Mouse (Mus musculus) midbrain, embryonic 13.5 days (tissue): ENCODE data around the gene Lypd6b. TPM values are rescaled to one million over a fixed set of nuclear protein-coding genes. Genes with fewer than 3 reads are reported as not detected.
A peak's percentile ranks its signal among the peaks of the same experiment; 100 is the strongest.

Source experiments
- ATAC-seq: fragments of 200-750 bp; cut with Nextera tagmentation; 2 replicates; pipeline ENCODE4 v1.8.0; 2017; ENCODE audit warnings: mild to moderate bottlenecking, moderate TSS enrichment, moderate library complexity
- H3K27ac ChIP-seq: fragments of 300-500 bp; sonication (generic); 2 replicates; pipeline ENCODE4 v1.5.1; 2015; ENCODE audit warnings: inconsistent platforms, mild to moderate bottlenecking, moderate library complexity
- H3K27me3 ChIP-seq: fragments of 300-500 bp; sonication (generic); 2 replicates; pipeline ENCODE4 v1.6.1; 2015; ENCODE audit warnings: mild to moderate bottlenecking, inconsistent platforms
- H3K36me3 ChIP-seq: fragments of 300-500 bp; sonication (generic); 2 replicates; pipeline ENCODE4 v1.6.1; 2015; ENCODE audit warnings: mild to moderate bottlenecking, inconsistent platforms
- H3K4me1 ChIP-seq: fragments of 300-500 bp; sonication (generic); replicated peaks from 2 replicates; pipeline ENCODE4 v1.6.1; 2015; ENCODE audit warnings: inconsistent platforms
- H3K4me2 ChIP-seq: fragments of 300-500 bp; sonication (generic); replicated peaks from 2 replicates; pipeline ENCODE4 v1.6.1; 2015; ENCODE audit warnings: moderate library complexity, mild to moderate bottlenecking, inconsistent platforms
- H3K4me3 ChIP-seq: fragments of 300-500 bp; sonication (generic); replicated peaks from 2 replicates; pipeline ENCODE4 v1.5.1; 2015; ENCODE audit warnings: mild to moderate bottlenecking, inconsistent platforms
- H3K9ac ChIP-seq: fragments of 300-500 bp; sonication (generic); replicated peaks from 2 replicates; pipeline ENCODE4 v1.6.1; 2015; ENCODE audit warnings: mild to moderate bottlenecking, inconsistent platforms
- H3K9me3 ChIP-seq: fragments of 300-500 bp; sonication (generic); 2 replicates; pipeline ENCODE4 v1.6.1; 2016; ENCODE audit warnings: mild to moderate bottlenecking, inconsistent platforms
- WGBS: fragments of 180-500 bp; shearing (Covaris S2); methylation state at CpG from one replicate; pipeline ENCODE4 v1.1.7; 2015; 5-methylcytosine and 5-hydroxymethylcytosine counted together
- polyA plus RNA-seq: library from polyadenylated mRNA; unstranded; fragments of >200 nt; fragmentation: Nextera tagmentation; extraction: Ambion mirVana; gene quantifications from 2 replicates; pipeline ENCODE4 v1.2.1, GENCODE M21; 2015

The Lypd6b gene
- polyA plus RNA-seq, 1 experiment from 2014 or later: 3.3 TPM

DNA sequence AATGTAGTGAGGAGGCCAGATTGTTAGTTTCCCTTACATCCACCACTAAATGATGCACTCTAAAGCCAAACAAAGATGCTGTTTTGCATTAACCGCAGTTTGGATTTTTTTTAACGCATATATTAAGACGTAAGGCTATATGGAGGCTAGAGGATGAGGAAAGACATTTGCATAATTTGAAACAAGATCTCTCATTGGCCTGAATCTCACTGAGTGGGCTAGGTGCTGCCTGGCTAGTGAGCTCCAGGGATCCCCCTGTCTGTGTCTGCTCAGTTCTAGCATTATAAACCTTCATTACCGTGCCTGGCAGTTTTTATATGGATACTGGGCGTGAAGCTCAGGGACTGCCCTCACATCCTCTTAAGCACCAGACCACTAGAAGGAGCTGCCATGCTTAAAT is 138.7 kb downstream of the Lypd6b start:
- no peak for ATAC-seq

DNA sequence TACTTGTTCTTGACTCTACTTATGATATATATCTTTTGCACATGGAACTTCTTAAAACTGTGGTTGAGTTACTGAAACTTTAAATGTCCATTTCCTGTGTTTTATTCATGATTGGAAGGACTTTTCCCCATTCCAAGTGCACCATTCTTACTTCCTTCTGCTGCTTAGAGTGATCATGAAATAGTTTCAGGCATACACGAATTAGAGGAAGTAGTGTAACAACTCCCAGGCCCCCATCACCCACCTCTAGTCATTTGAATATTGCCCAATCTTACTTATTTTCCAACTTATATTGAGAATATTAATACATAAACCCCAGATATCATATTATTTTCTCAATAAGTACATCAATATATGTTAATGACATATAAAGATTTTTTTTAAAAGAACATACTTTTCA is 139.9 kb downstream of the Lypd6b start:
- Histone ChIP-seq H3K36me3 (no peaks in the 10 kb centered on the region), H3K4me2 (no peak overlapping the region), H3K9ac (no peak overlapping the region), H3K27me3 (no peaks in the 10 kb centered on the region), H3K9me3 (no peaks in the 10 kb centered on the region), H3K4me3 (no peak overlapping the region), H3K4me1 (no peaks in the 10 kb centered on the region), H3K27ac (no peak overlapping the region)
- WGBS: 80% methylated on average over 1 of the region's 1 CpGs
- ATAC-seq: no peak

More for the DNA sequence above, 138.7 kb downstream of the Lypd6b start:
- Histone ChIP-seq H3K9ac (no peak overlapping the region), H3K36me3 (no peaks in the 10 kb centered on the region), H3K4me2 (no peak overlapping the region), H3K27me3 (no peaks in the 10 kb centered on the region), H3K27ac (no peak overlapping the region), H3K4me1 (no peaks in the 10 kb centered on the region), H3K4me3 (no peak overlapping the region), H3K9me3 (no peaks in the 10 kb centered on the region)
- WGBS: 71% methylated on average over 5 of the region's 5 CpGs

DNA sequence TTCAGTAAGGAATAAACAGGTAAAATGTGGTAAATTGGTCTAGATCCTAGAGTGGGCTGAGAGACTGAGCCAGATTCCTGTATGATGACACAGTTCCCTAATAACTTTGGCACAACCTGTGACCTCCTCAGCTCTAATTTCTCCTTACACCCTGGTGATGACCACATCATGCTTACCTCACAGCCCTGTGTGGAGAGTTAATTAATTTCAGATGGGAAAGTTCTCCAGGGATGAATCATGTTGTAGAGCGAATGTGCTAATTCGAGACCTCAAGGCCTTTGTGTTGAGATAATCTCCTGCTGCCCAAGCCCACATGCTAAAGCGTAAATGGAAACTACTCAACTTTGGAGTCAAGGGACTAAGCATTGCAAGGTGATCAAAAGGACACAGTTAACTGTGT is 142.4 kb downstream of the Lypd6b start:
- Histone ChIP-seq H3K9ac (no peak overlapping the region), H3K36me3 (no peaks in the 10 kb centered on the region), H3K9me3 (no peaks in the 10 kb centered on the region), H3K4me3 (no peak overlapping the region), H3K27ac (no peak overlapping the region), H3K4me1 (no peaks in the 10 kb centered on the region), H3K27me3 (no peaks in the 10 kb centered on the region), H3K4me2 (no peak overlapping the region)
- 78% methylated on average over 3 of the region's 3 CpGs for WGBS
- ATAC-seq: no peak

DNA sequence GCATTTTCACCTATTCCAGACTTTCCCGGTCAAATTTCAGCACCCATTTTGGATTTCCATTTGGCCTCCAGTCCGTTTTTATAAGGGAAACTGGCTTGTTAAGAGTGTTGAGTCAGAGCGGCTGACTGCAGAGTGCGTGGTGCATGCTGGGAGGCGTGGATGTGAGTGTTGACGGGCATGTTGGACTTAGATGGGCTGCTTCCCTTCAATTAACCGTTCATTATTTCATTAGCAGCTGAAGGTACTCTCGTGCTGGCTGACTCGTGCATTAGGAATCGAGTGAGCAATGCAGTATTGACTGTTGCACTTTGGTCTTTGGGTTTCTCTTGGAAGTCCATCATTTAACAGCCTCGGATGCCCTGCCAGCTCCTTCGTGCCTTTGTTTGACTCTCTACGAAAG is 150.1 kb downstream of the Lypd6b start:
- Histone ChIP-seq H3K27ac (no peak overlapping the region), H3K9ac (no peak overlapping the region), H3K36me3 (no peaks in the 10 kb centered on the region), H3K4me2 (no peak overlapping the region), H3K27me3 (no peaks in the 10 kb centered on the region), H3K4me1 (no peaks in the 10 kb centered on the region), H3K4me3 (no peak overlapping the region), H3K9me3 (no peaks in the 10 kb centered on the region)
- ATAC-seq: no peak
- whole genome bisulfite sequencing: 81% methylated on average over 13 of the region's 13 CpGs

DNA sequence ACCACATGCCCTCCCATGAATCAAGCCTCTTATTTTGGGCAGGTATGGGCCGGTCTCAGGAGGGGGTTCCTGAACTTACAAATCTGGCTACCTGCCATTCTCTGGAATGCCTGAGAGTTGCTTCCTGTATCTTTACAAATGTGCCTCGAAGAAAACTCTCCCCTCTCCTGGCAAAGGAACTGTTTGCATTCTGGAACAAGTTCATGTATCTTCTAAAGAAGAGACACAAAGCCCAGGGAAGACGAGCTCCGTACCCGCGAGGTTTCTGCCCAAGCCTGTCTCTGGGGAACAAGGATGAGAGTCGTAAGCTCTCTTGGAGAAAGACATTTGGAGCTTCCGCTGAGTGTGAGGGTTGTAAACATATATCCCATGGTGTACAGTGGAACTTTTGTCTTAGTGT is 150.8 kb downstream of the Lypd6b start:
- Histone ChIP-seq H3K27me3 (no peaks in the 10 kb centered on the region), H3K4me3 (no peak overlapping the region), H3K36me3 (no peaks in the 10 kb centered on the region), H3K27ac (no peak overlapping the region), H3K9me3 (no peaks in the 10 kb centered on the region), H3K4me2 (no peak overlapping the region), H3K4me1 (no peaks in the 10 kb centered on the region), H3K9ac (no peak overlapping the region)
- no peak for ATAC-seq
- WGBS: 91% methylated on average over 8 of the region's 8 CpGs

DNA sequence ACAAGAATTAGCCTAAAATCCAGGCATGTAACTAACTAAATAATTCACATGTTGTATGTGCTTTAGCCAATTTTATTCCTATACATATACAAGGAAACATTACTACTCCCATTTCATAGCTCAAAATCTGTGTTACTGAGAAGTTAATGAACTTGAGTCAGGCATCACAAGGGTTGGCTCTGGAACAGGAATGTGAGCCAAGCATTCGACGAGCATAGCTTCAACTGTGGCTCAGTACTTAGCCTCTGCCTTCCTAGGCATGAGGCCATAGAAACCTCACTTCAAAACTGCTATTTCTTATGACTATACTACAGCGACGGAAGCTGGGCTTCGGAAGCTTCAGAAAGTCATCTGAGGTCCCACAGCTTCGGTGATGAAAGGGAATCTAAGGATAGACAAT is 152.9 kb downstream of the Lypd6b start:
- 88% methylated on average over 6 of the region's 6 CpGs for WGBS
- no peaks in the 10 kb centered on the region for H3K36me3 ChIP-seq
- no peaks in the 10 kb centered on the region for H3K4me1 ChIP-seq
- no peak overlapping the region for H3K4me2 ChIP-seq
- H3K27me3 ChIP-seq: no peaks in the 10 kb centered on the region
- no peaks in the 10 kb centered on the region for H3K9me3 ChIP-seq
- no peak overlapping the region for H3K27ac ChIP-seq
- ATAC-seq: no peak
- H3K4me3 ChIP-seq: no peak overlapping the region
- no peak overlapping the region for H3K9ac ChIP-seq

DNA sequence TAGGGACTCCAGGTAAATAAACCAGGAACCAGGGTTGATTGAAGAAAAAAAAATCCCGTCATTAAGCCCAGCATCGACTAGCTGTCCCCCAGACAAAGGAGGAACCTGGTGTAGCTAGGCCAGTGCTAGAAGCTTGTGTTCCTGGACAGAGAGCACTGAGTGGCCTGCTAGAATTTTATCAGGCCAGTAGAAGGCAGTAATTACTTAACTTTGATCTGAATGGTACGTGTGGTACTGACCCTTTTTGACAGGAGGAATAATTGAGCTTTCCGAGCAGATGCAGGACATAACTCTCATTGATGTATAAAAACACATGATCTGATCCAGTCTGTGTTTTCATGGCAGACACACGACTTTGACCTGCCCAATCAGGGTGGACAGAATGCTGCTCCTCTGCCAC is 154.6 kb downstream of the Lypd6b start:
- Histone ChIP-seq H3K9me3 (no peaks in the 10 kb centered on the region), H3K9ac (no peak overlapping the region), H3K36me3 (no peaks in the 10 kb centered on the region), H3K27ac (no peak overlapping the region), H3K4me1 (no peaks in the 10 kb centered on the region), H3K4me3 (no peak overlapping the region), H3K4me2 (no peak overlapping the region), H3K27me3 (no peaks in the 10 kb centered on the region)
- WGBS: 81% methylated on average over 5 of the region's 5 CpGs
- no peak for ATAC-seq

DNA sequence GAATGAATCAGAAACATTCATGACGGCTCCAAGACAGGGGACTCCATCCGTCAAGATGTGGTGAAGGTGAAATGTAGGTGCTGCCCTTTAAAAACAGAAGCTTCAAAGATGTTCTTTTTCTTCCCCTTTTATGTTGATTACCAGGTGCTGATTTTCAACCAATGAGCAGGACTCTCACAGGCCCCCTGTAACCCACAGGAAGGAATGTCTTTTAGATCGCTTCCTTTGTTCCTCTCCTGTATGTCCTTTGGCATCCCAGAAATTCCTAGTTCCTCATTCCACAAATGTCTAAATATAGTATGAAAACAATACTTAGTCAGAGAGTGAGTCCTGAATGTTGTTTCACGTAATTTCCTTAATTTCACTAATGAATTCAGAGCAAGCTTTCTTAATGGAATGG is 164.2 kb downstream of the Lypd6b start:
- no peak overlapping the region for H3K9ac ChIP-seq
- H3K4me3 ChIP-seq: no peak overlapping the region
- H3K27ac ChIP-seq: no peak overlapping the region
- no peak overlapping the region for H3K4me2 ChIP-seq
- peaks cover 3% of the 10 kb centered on the region; the same call in 1 of the 2 replicates for H3K9me3 ChIP-seq
- 79% methylated on average over 4 of the region's 4 CpGs for WGBS
- no peaks in the 10 kb centered on the region for H3K27me3 ChIP-seq
- ATAC-seq: no peak
- no peaks in the 10 kb centered on the region for H3K36me3 ChIP-seq
- H3K4me1 ChIP-seq: peaks cover 12% of the 10 kb centered on the region

DNA sequence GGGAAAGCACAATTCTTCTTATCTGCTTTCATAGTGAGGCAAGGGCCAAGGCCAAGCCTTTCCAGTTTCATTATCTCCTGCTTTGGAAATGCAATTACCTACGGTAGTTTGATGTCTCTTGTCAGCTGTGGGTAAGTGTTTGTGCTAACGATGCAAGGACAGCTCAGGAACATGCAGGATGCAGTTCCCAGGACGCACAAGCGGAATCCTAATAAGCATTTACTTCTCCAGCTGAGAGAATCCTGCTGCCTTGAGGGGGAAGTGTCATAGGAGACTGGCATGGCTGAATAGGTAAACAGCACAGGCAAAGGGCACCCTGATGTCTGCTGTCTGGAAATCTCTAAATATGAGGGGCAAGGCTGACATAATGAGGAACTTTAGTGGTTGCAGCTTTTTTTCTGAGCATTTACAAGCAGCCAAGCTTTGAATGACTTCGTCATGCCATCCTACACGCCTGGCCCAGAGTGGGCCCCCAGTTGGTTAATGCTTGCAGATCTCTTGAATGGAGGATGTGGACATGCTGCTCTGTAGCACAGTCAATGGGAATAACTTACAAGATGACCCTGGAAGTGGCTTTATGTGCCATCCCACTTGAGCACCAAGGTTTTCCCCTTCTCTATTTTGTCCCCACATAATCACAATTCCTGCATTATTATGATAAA is 165.3 kb downstream of the Lypd6b start:
- H3K9ac ChIP-seq: no peak overlapping the region
- H3K27me3 ChIP-seq: no peaks in the 10 kb centered on the region
- peak; percentile 68 for ATAC-seq
- no peak overlapping the region for H3K4me3 ChIP-seq
- H3K4me2 ChIP-seq: no peak overlapping the region
- peaks cover 3% of the 10 kb centered on the region; the same call in 1 of the 2 replicates for H3K9me3 ChIP-seq
- H3K27ac ChIP-seq: peak overlapping the region; percentile 56
- H3K4me1 ChIP-seq: peaks cover 12% of the 10 kb centered on the region
- WGBS: 36% methylated on average over 6 of the region's 6 CpGs
- no peaks in the 10 kb centered on the region for H3K36me3 ChIP-seq

DNA sequence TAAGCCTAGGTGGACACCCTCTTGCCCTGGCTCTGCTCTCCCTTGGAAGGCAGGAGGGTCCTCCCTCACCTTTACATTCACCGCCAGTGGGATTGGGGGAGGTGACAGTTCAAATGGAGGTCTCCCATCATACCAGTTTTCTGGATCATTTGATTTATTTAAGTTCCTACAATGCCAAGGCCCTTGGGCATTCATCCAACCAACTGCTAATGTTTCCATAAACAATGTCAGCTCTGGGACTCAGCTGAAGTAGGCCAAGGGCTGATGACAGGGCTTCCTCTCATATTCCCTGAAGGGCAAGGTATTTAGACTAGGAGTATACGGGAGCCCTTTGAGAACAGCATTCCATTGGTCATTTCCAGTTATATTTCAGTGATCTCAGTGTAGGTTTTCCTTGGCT is 170.0 kb downstream of the Lypd6b start:
- H3K4me3 ChIP-seq: no peak overlapping the region
- H3K27me3 ChIP-seq: no peaks in the 10 kb centered on the region
- no peaks in the 10 kb centered on the region for H3K9me3 ChIP-seq
- no peak for ATAC-seq
- no peak overlapping the region for H3K27ac ChIP-seq
- H3K36me3 ChIP-seq: no peaks in the 10 kb centered on the region
- 87% methylated on average over 2 of the region's 2 CpGs for WGBS
- no peak overlapping the region for H3K9ac ChIP-seq
- H3K4me1 ChIP-seq: peaks cover 6% of the 10 kb centered on the region
- H3K4me2 ChIP-seq: no peak overlapping the region

DNA sequence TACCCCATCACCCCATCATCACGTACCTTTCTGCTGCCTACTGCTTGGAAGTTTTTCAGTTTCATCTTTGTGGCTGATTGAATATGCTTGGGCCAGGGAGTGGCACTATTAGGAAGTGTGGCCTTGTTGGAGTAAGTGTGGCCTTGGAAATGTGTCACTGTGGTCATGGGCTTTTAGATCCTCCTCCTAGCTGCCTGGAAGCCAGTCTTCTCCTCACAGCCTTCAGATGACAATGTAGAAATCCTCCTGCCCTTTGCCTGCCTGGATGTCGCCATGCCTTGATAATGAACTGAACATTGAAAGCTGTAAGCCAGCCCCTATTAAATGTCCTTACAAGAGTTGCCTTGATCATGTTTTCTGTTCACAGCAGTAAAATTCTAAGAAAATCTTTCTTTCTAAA is 174.5 kb downstream of the Lypd6b start:
- Histone ChIP-seq H3K27me3 (no peaks in the 10 kb centered on the region), H3K36me3 (no peaks in the 10 kb centered on the region), H3K27ac (no peak overlapping the region), H3K4me2 (no peak overlapping the region), H3K4me3 (no peak overlapping the region), H3K4me1 (no peaks in the 10 kb centered on the region), H3K9ac (no peak overlapping the region), H3K9me3 (no peaks in the 10 kb centered on the region)
- WGBS: 96% methylated on average over 2 of the region's 2 CpGs
- no peak for ATAC-seq

DNA sequence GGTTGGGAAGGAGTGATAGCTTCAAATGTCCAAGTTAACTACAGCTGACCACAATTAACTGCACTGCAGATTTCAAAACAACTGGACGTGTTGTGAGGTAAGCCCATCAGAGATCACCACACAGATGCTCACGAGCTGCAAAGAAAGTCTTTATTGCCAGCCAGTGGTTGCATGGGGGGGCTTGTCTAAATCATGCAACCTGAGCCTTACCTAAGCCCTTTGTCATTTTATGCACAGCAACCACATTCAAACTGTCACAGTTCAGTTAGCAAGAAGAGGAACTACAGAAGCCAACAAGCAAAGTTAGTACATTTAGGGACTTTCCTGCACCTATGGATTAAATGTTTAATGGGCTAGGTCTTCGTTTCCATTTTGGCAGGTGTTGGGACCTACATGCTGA is 177.4 kb downstream of the Lypd6b start:
- 67% methylated on average over 3 of the region's 3 CpGs for WGBS
- no peaks in the 10 kb centered on the region for H3K9me3 ChIP-seq
- no peak for ATAC-seq

DNA sequence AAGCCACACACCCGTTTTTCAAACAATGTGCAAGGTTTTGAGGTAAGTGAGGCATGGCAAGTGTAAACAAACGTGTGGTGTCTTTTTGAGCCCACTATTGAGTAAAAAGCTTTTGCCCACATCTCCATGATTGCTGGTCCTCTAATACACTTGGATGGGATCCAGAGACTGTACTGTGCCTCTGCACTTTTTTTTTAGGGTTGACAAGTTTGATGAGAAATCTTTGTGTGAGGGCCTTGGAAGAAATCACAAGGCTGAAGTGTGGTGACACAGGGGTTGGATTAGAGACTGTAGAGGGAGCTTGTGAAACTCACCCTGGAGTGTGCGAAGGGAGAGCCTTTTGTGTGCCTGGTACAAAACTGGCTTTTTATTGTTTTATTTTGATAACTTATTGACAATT is 180.3 kb downstream of the Lypd6b start:
- ATAC-seq: no peak
- H3K4me2 ChIP-seq: no peak overlapping the region
- no peak overlapping the region for H3K27ac ChIP-seq
- H3K4me3 ChIP-seq: no peak overlapping the region
- H3K9ac ChIP-seq: no peak overlapping the region
- H3K27me3 ChIP-seq: no peaks in the 10 kb centered on the region
- 42% methylated on average over 3 of the region's 3 CpGs for WGBS
- peaks cover 2% of the 10 kb centered on the region; the same call in 1 of the 2 replicates for H3K9me3 ChIP-seq
- H3K36me3 ChIP-seq: no peaks in the 10 kb centered on the region
- no peaks in the 10 kb centered on the region for H3K4me1 ChIP-seq

More for the DNA sequence above, 177.4 kb downstream of the Lypd6b start:
- Histone ChIP-seq H3K27ac (no peak overlapping the region), H3K36me3 (no peaks in the 10 kb centered on the region), H3K9ac (no peak overlapping the region), H3K27me3 (no peaks in the 10 kb centered on the region), H3K4me1 (no peaks in the 10 kb centered on the region), H3K4me3 (no peak overlapping the region), H3K4me2 (no peak overlapping the region)
